Mouse (Mus musculus): ENCODE measurements around the gene Adam4. TPM values are rescaled to one million over a fixed set of nuclear protein-coding genes. Genes with fewer than 3 reads are reported as not detected.
"Not testable (repeated sequence)": the region's sequence is repeated elsewhere in the genome, so short reads cannot be mapped to it uniquely, and the experiment has no call there.

The Adam4 gene
- 1 to 10 TPM; 1.3 TPM for polyA plus RNA-seq (2017; shearing (Covaris generic))

DNA sequence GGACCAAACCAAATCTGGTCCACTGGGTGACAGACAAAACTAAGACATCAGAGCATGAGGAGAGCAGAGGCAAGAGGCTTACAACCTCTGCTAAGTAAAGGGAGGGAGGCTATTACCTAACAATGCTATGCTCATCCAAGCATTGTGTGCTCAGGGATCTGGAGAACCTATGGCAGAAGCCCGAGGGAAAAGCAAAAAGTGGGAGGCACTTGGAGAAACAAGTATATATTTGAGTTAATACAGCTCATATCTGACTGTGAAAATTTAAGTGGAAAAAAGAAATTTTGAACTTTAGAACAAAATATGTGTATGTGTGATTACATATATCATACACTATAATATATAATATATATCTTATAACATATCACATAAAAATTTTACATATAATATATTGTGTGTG, at the start of gene Adam4:
TSS of gene Adam4 (minus strand) at position 101 of the 400 bp plus-strand sequence.
- no peak for ATAC-seq

DNA sequence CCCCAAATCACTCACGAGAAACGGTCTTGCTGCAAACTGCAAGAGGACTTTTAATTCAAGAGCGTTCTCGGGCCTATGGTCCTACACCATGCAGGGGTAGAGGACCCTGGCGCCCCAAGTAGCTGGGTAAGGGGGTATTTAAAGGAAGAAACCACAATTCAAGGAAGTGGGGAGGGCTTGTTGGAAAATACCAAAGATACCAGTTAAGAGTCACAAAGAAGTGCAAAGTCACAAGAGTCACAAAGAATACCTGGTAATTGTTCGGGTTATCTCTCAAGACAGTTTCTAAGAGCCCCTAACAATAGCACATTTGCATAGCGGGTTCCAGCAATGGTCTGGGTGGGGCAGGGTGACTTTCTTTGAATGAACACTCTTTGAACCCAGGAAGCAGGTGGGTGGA, 37.3 kb upstream of the Adam4 start:
- ATAC-seq, result not testable (repeated sequence)

DNA sequence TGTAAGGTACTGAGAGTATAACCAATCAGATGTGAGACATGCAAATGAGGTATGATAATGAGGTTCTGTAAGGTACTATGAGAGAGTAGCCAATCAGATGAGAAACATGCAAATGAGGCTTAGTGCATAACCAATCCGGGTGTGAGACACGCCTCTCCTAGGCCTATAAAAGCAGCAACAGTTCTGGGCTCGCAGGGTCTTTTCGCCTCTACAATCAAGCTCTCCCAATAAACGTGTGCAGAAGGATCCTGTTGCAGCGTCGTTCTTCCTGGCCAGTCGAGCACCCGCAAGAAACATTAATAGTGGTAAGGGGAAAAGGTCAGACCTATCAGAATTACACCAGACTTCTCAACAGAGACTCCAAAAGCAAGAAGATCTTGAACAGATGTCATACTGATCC, 17.2 kb upstream of the Adam4 start:
- not testable (repeated sequence) for ATAC-seq

DNA sequence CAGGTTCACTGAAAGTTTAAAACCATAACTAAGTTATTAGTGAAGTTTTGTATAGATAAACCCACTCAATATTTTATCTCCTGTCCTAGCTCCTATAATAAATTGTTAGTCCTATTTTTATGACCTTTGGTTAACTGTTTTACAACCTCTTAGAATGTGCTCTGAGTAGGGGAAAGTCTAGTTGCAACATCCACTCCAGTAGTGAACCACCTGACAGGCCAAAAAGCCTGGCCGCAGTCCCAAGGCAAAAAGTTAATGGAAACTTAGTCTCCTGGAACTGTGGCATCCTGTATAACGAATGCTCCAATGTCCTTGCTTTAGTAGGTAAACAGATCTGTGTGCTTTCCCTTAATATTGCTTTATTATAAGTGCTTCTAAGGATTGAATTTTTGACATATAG, 13.0 kb upstream of the Adam4 start:
- ATAC-seq, result not testable (repeated sequence)

DNA sequence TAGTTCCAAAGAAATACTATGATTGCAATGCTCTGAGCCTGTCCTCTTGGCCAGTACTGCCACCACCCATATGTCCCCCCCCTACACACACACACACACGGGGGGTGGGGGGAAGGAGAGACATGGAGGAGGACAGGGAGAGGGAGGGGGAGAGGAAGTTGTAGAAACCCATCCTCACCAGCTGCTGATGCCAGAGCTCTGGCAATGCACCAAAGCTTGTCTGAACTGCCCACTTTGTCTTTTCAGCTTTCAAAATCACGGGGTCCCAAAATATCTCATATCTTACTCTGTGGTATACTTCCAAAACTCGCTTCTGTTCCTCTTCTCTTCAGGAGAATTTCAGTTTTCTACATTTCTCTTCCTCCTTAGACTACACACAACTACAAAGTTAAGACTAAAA, 8.5 kb downstream of the Adam4 start:
- no peak for ATAC-seq

DNA sequence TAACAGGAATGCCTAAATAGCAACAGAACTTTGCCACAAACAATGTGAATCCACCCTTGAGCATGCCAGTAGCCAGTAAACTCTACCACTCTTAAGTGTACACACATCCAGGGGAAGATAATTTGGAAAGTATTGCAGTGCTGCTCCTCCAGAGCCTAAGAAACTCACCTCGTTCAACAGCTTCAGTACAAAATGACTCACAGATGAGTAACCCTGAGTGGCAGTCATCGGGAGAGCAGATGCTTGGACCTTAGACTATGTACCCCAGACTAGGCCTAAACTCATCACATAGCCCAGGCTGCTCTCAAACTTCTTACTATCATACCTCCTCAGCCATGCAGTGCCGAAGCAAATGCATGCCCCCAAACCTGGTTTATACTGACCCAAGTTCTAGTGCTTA, 12.8 kb downstream of the Adam4 start:
- ATAC-seq, result no peak

DNA sequence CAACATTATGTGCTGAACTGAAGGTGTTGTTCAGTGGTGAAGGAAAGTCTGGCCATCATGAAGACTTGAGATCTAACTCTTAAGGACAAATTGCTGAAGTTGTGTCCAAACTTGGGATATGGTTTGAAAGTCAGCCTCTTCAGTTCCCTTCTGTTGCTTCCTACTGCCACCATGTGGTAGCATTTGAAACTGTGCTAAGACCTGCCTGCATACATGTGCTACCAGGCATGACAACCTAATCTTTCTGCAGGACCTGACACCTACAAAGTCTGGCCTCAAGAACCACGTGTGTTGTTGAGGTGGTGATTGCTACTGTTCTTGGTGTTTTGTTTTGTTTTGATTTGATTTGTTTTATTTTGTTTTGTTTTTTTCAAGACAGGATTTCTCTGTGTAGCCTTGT, 19.6 kb downstream of the Adam4 start:
- ATAC-seq, result no peak

DNA sequence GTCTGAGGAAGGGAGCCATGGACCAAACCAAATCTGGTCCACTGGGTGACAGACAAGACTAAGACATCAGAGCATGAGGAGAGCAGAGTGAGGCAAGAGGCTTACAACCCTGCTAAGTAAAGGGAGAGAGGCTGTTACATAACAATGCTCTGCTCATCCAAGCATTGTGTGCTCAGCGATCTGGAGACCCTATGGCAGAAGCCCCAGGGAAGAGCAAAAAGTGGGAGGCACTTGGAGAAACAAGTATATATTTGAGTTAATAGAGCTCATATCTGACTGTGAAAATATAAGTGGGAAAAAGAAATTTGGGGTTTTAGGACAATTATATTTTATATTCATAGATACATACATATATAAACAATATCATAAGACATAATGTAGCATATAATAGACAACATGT, 42.4 kb downstream of the Adam4 start, which contains the start of gene Gm4787:
TSS of gene Gm4787 (minus strand) at position 101 of the 400 bp plus-strand sequence.
- not testable (repeated sequence) for ATAC-seq

Other genes starting within 250 kb of the Adam4 start
- not detected for gene Slc8a3, start 88.8 kb downstream of the Adam4 start, polyA plus RNA-seq (2017; shearing (Covaris generic))
- gene Gm4787, start 42.5 kb downstream of the Adam4 start, polyA plus RNA-seq (2017; shearing (Covaris generic)), result 1 to 10 TPM in 1 of 2 experiments, under 1 TPM in 1; 0.59 to 1.2 TPM
- 100 to 1,000 TPM; 146 to 168 TPM for gene Cox16, start 63.2 kb upstream of the Adam4 start, polyA plus RNA-seq (2017; shearing (Covaris generic))
- gene Gm20498, start 111.0 kb upstream of the Adam4 start, polyA plus RNA-seq (2017; shearing (Covaris generic)), result 10 to 100 TPM in 1 of 2 experiments, 1 to 10 TPM in 1; 8.0 to 10.4 TPM
- gene Synj2bp, start 111.0 kb upstream of the Adam4 start, polyA plus RNA-seq (2017; shearing (Covaris generic)), result 10 to 100 TPM; 65.3 to 72.5 TPM
- under 1 TPM in 1 of 2 experiments, not detected in 1; 0.22 TPM for gene Adam21, start 146.5 kb upstream of the Adam4 start, polyA plus RNA-seq (2017; shearing (Covaris generic))
- 10 to 100 TPM; 31.1 to 35.2 TPM for gene Med6, start 173.1 kb upstream of the Adam4 start, polyA plus RNA-seq (2017; shearing (Covaris generic))
- gene Ttc9, start 209.3 kb upstream of the Adam4 start, polyA plus RNA-seq (2017; shearing (Covaris generic)), result under 1 TPM in 1 of 2 experiments, not detected in 1; 0.22 TPM